Comparison of ENCODE assay signal across 8 mouse cellular contexts in genomic region chr12:100106275-100106895, GRCm38 (mm10). TPM values are rescaled to one million over a fixed set of nuclear protein-coding genes. Genes with fewer than 3 reads are reported as not detected.
DNase-seq lines count a peak whose midpoint lies in the region; ATAC-seq and TF ChIP-seq lines count a peak whose summit lies in the region.

No protein-coding gene starts in this region.

- TF ChIP-seq CTCF in lung, embryonic 14.5 days (IDR thresholded peaks at IDR 0.05; ENCODE audit: low read depth) = peak; percentile 89

- no peaks in the 10 kb centered on the region for H3K9me3 ChIP-seq in heart, embryonic 11.5 days (replicated peaks; ENCODE audit: control insufficient read depth, low read length)
- no peaks in the 10 kb centered on the region for H3K9me3 ChIP-seq in lung, embryonic 14.5 days (ENCODE audit: low read depth, low read length)

- H3K4me2 ChIP-seq in heart, embryonic 11.5 days = peak overlapping the region; percentile 36; the same call in 1 of the 2 replicates
- H3K4me2 ChIP-seq in lung, embryonic 14.5 days = no peak overlapping the region

- no peaks in the 10 kb centered on the region for H3K27me3 ChIP-seq in heart, embryonic 11.5 days (ENCODE audit: control insufficient read depth, insufficient read depth, low read length)
- no peaks in the 10 kb centered on the region for H3K27me3 ChIP-seq in lung, embryonic 14.5 days (ENCODE audit: insufficient read depth, low read length)

- no peak overlapping the region for H3K27ac ChIP-seq in heart, embryonic 11.5 days (ENCODE audit: low read depth, low read length)
- H3K27ac ChIP-seq in lung, embryonic 14.5 days (ENCODE audit: low read depth) = no peak overlapping the region

- no peaks in the 10 kb centered on the region for H3K36me3 ChIP-seq in heart, embryonic 11.5 days (ENCODE audit: control insufficient read depth, insufficient read depth, low read length)
- 0 out of 2 replicates have a peak, but pooled peaks cover 2% of the 10 kb centered on the region for H3K36me3 ChIP-seq in lung, embryonic 14.5 days (ENCODE audit: insufficient read depth)

- H3K9ac ChIP-seq in heart, embryonic 11.5 days (ENCODE audit: low read depth, low read length) = no peak overlapping the region
- no peak overlapping the region for H3K9ac ChIP-seq in lung, embryonic 14.5 days

- H3K4me3 ChIP-seq in heart, embryonic 11.5 days (ENCODE audit: low read depth, low read length) = no peak overlapping the region
- H3K4me3 ChIP-seq in lung, embryonic 14.5 days (ENCODE audit: low read depth, low read length) = no peak overlapping the region

- ATAC-seq in heart, embryonic 11.5 days (replicated peaks; ENCODE audit: insufficient number of reproducible peaks, low FRiP score, low TSS enrichment) = no peak
- ATAC-seq in lung, embryonic 14.5 days (ENCODE audit: insufficient read depth) = peak; percentile 38

- WGBS in heart, embryonic 11.5 days (ENCODE audit: insufficient replicate concordance) = 12% methylated on average over 20 of the region's 20 CpGs
- 11% methylated on average over 20 of the region's 20 CpGs for WGBS in lung, embryonic 14.5 days

- H3K4me1 ChIP-seq in heart, embryonic 11.5 days (ENCODE audit: control insufficient read depth, insufficient read depth, low read length) = peaks cover 6% of the 10 kb centered on the region
- 0 out of 2 replicates have a peak, but pooled peaks cover 5% of the 10 kb centered on the region for H3K4me1 ChIP-seq in lung, embryonic 14.5 days (ENCODE audit: insufficient read depth)

- peak; percentile 85 to 87 for DNase-seq in B cell, adult 2 months
- peak; percentile 58 for DNase-seq in WW6 (ENCODE audit: low read depth, low spot score)
- DNase-seq in embryo, embryonic 10.5 days (ENCODE audit: low spot score) = peak; percentile 86
- peak; percentile 79 for DNase-seq in kidney, postnatal 14 days
- DNase-seq in lung, embryonic 14.5 days = peak; percentile 93
- peak; percentile 70 for DNase-seq in ovary, postnatal 14 days (ENCODE audit: low spot score)
- peak; percentile 88 for DNase-seq in thymus, postnatal 0 days (ENCODE audit: low spot score)

RNA-seq across cellular contexts. Expression of gene Psmc1, which starts 3.6 kb away (rescaled TPM):
- 243 and 280 TPM in 2 replicates for polyA plus RNA-seq in heart, embryonic 11.5 days (2014; fragmentation: Nextera tagmentation; extraction: Ambion mirVana)
- polyA plus RNA-seq in lung, embryonic 14.5 days (2014; fragmentation: Nextera tagmentation; extraction: Ambion mirVana) = 308 and 325 TPM in 2 replicates
- 277 and 292 TPM in 2 replicates for polyA plus RNA-seq in thymus, postnatal 0 days (2015; fragmentation: Nextera tagmentation; extraction: Ambion mirVana)

RNA-seq across cellular contexts. Expression of gene Nrde2, which starts 53.1 kb away (rescaled TPM):
- 6.2 and 10.1 TPM in 2 replicates for polyA plus RNA-seq in heart, embryonic 11.5 days (2014; fragmentation: Nextera tagmentation; extraction: Ambion mirVana)
- 14.5 and 16.7 TPM in 2 replicates for polyA plus RNA-seq in lung, embryonic 14.5 days (2014; fragmentation: Nextera tagmentation; extraction: Ambion mirVana)
- polyA plus RNA-seq in thymus, postnatal 0 days (2015; fragmentation: Nextera tagmentation; extraction: Ambion mirVana) = 23.5 and 27.0 TPM in 2 replicates
